Mouse (Mus musculus) liver, adult 2 months (tissue): ENCODE data around the gene Dhrs11. TPM values are rescaled to one million over a fixed set of nuclear protein-coding genes. Genes with fewer than 3 reads are reported as not detected.

Source experiments
- DNase-seq: peaks from one replicate; pipeline ENCODE4 v3.0.0-alpha.2; 2011; ENCODE audit warnings: low read depth, low spot score; ENCODE audit errors: extremely low read depth
- H3K27ac ChIP-seq: fragments of 200-500 bp; replicated peaks from 2 replicates; pipeline ENCODE4 v1.5.1; 2012; ENCODE audit warnings: low read depth, mild to moderate bottlenecking, control low read depth, inconsistent platforms, low read length; ENCODE audit not compliant: insufficient read depth
- H3K27me3 ChIP-seq: fragments of 200-500 bp; 2 replicates; pipeline ENCODE4 v1.6.1; 2012; ENCODE audit warnings: mild to moderate bottlenecking, moderate library complexity, low read length, inconsistent platforms; ENCODE audit not compliant: control insufficient read depth, insufficient read depth
- H3K36me3 ChIP-seq: fragments of 200-500 bp; 2 replicates; pipeline ENCODE4 v1.6.1; 2012; ENCODE audit warnings: low read length, inconsistent platforms; ENCODE audit not compliant: control insufficient read depth, insufficient read depth
- H3K4me1 ChIP-seq: fragments of 200-500 bp; 2 replicates; pipeline ENCODE4 v1.6.1; 2011; ENCODE audit warnings: low read length; ENCODE audit not compliant: control insufficient read depth, insufficient read depth
- H3K4me3 ChIP-seq: fragments of 200-500 bp; 2 replicates; pipeline ENCODE4 v1.5.1; 2011; ENCODE audit warnings: low read depth, mild to moderate bottlenecking, control low read depth, low read length, moderate library complexity; ENCODE audit not compliant: insufficient read depth
- H3K79me2 ChIP-seq: fragments of 200-500 bp; 2 replicates; pipeline ENCODE4 v1.6.1; 2012; ENCODE audit warnings: inconsistent platforms, mild to moderate bottlenecking, low read length, moderate library complexity; ENCODE audit not compliant: control insufficient read depth, insufficient read depth
- H3K9ac ChIP-seq: fragments of 200-500 bp; 2 replicates; pipeline ENCODE4 v1.6.1; 2012; ENCODE audit warnings: low read depth, mild to moderate bottlenecking, control low read depth, inconsistent platforms, low read length
- CTCF ChIP-seq: fragments of 200-500 bp; IDR thresholded peaks from 2 replicates; pipeline ENCODE4 v1.5.1; 2011; ENCODE audit warnings: low read depth, low read length, control low read depth
- POLR2A ChIP-seq: fragments of 200-500 bp; IDR thresholded peaks from 2 replicates; pipeline ENCODE4 v1.6.1; 2011; ENCODE audit warnings: low read length, control low read depth; ENCODE audit not compliant: insufficient read depth; ENCODE audit errors: extremely low read depth
- WGBS: fragments of 180-500 bp; shearing (Covaris S2); methylation state at CpG from one replicate; pipeline ENCODE4 v1.1.7; 2018; 5-methylcytosine and 5-hydroxymethylcytosine counted together
- polyA plus RNA-seq: library from polyadenylated mRNA; depleted of rRNA; stranded (reverse); fragments of >200 nt; gene quantifications from 2 replicates; pipeline ENCODE4 v1.2.3, GENCODE M21; 2012
- total RNA-seq: library from RNA; depleted of rRNA; stranded (reverse); fragments of >200 nt; gene quantifications from 2 replicates; pipeline ENCODE4 v1.2.3, GENCODE M21; 2014

Gene Dhrs11
- total and polyA plus RNA-seq, 2 experiments = 14.8 to 68.3 TPM

DNA sequence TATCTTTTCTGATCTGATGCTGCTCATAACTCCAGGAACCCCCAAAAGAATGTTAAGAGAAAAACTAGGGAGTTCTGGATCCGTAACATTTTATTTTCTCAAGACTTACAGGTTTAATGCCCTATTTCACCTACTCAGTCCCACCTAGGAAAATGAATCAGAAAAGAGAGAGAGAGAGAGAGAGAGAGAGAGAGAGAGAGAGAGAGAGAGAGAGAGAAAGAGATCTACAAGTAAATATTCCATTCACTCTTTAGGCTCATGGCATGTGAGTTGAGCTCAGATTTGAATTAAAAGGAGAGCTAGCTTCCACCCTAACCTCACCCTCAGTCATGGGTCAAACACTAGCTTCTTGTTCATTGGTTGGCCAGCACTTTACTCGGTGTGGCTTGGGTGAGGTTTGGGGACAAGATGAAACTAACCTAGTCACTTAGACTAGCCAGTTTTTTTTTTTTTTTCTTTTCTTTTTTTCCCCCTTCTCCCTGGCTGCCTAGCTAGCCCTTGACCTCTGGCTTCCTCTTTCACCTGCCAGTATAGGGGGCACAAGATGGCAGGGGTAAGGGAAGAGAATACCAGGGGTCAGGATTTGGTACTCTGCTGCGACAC is 792 bp downstream of the Dhrs11 start:
- H3K9ac ChIP-seq = peak overlapping the region; percentile 92
- peak; percentile 82 for DNase-seq
- 39% methylated on average over 3 of the region's 3 CpGs for WGBS
- H3K27me3 ChIP-seq = no peaks in the 10 kb centered on the region
- H3K27ac ChIP-seq = peak overlapping the region; percentile 91
- peak overlapping the region; percentile 88 for H3K4me3 ChIP-seq
- H3K4me1 ChIP-seq = peaks cover 18% of the 10 kb centered on the region
- peaks cover 3% of the 10 kb centered on the region; the same call in 1 of the 2 replicates for H3K79me2 ChIP-seq
- TF ChIP-seq POLR2A (no peak), CTCF (no peak)
- H3K36me3 ChIP-seq = peaks cover 21% of the 10 kb centered on the region

GRCm38 (mm10) chr11:84827492-84827891 is 1.3 kb downstream of the Dhrs11 start:
- no peaks in the 10 kb centered on the region for H3K27me3 ChIP-seq
- TF ChIP-seq CTCF (no peak), POLR2A (no peak)
- peaks cover 16% of the 10 kb centered on the region for H3K36me3 ChIP-seq
- H3K9ac ChIP-seq = peak overlapping the region; percentile 33; the same call in 1 of the 2 replicates
- peak; percentile 35 for DNase-seq
- peak overlapping the region; percentile 29; the same call in 1 of the 2 replicates for H3K27ac ChIP-seq
- peaks cover 3% of the 10 kb centered on the region; the same call in 1 of the 2 replicates for H3K79me2 ChIP-seq
- peaks cover 18% of the 10 kb centered on the region for H3K4me1 ChIP-seq
- no peak overlapping the region for H3K4me3 ChIP-seq

DNA sequence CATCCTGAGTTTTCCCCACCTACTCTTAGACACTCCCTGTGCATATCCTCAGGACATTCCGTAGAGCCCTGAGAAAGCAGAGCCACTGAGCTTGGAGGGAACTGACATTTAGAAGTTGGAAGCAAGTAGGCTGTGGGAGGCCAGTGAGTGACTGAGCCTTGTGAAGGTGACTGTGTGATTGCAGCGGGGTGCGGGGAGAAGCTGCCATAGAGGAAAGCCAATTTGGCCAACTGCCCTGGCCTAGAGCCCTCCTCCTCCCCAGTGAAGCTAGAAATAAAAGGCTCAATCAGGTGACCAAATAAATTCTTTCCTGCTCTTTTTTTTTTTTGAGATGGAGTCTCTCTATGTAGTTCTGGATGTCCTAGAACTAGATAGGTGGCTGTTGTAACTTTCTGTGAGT is 2.6 kb downstream of the Dhrs11 start:
- 22% methylated on average over 3 of the region's 3 CpGs for WGBS
- no peak overlapping the region for H3K9ac ChIP-seq
- no peak overlapping the region for H3K27ac ChIP-seq
- peaks cover 18% of the 10 kb centered on the region for H3K4me1 ChIP-seq
- H3K27me3 ChIP-seq = no peaks in the 10 kb centered on the region
- peaks cover 3% of the 10 kb centered on the region; the same call in 1 of the 2 replicates for H3K79me2 ChIP-seq
- peaks cover 4% of the 10 kb centered on the region; the same call in 1 of the 2 replicates for H3K36me3 ChIP-seq
- TF ChIP-seq CTCF (no peak), POLR2A (no peak)
- H3K4me3 ChIP-seq = no peak overlapping the region
- DNase-seq = peak; percentile 86

DNA sequence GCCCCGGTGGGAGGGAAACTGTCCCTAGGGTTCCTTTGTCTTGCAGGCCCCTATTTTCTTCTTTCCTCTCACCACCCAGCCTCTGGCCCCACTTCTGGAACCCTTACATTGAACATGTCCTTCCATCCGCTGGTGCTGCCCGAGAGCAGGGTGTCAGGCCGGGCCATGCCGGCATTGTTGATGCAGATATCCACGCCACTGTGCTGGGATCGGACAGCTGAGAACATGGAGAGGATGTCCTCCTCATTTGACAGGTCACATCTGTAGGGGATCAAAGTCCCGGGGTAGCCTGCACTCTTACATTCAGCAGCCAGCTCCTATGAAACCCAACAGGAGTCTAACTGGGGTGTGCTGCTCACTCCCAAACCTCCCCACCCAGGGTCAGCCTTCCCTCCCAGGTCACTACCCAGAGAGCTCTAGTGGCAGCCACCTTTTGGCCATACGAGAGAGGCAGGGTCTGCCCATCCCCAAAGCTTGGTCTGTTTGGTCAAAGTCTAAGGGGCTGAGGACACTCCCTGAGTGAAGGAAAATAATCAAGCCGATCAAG is 3.5 kb downstream of the Dhrs11 start:
- Histone ChIP-seq H3K4me1 (peaks cover 18% of the 10 kb centered on the region), H3K4me3 (no peak overlapping the region), H3K27ac (no peak overlapping the region), H3K27me3 (no peaks in the 10 kb centered on the region), H3K9ac (no peak overlapping the region), H3K36me3 (peaks cover 3% of the 10 kb centered on the region; the same call in 1 of the 2 replicates), H3K79me2 (peaks cover 3% of the 10 kb centered on the region; the same call in 1 of the 2 replicates)
- TF ChIP-seq POLR2A (no peak), CTCF (no peak)
- no peak for DNase-seq
- 93% methylated on average over 10 of the region's 10 CpGs for WGBS

GRCm38 (mm10) chr11:84823484-84823897 is 5.3 kb downstream of the Dhrs11 start:
- Histone ChIP-seq H3K79me2 (peaks cover 3% of the 10 kb centered on the region; the same call in 1 of the 2 replicates), H3K27ac (no peak overlapping the region), H3K9ac (no peak overlapping the region), H3K4me3 (no peak overlapping the region), H3K27me3 (no peaks in the 10 kb centered on the region), H3K36me3 (peaks cover 3% of the 10 kb centered on the region; the same call in 1 of the 2 replicates), H3K4me1 (peaks cover 18% of the 10 kb centered on the region)
- DNase-seq = no peak
- WGBS = 70% methylated on average over 10 of the region's 10 CpGs
- TF ChIP-seq CTCF (no peak), POLR2A (no peak)

GRCm38 (mm10) chr11:84822487-84822886 is 6.3 kb downstream of the Dhrs11 start:
- H3K9ac ChIP-seq = no peak overlapping the region
- H3K4me1 ChIP-seq = peaks cover 15% of the 10 kb centered on the region
- TF ChIP-seq CTCF = no peak
- 95% methylated on average over 5 of the region's 5 CpGs for WGBS
- H3K79me2 ChIP-seq = peaks cover 3% of the 10 kb centered on the region; the same call in 1 of the 2 replicates
- H3K27ac ChIP-seq = no peak overlapping the region
- no peak overlapping the region for H3K4me3 ChIP-seq
- no peaks in the 10 kb centered on the region for H3K27me3 ChIP-seq
- H3K36me3 ChIP-seq = peaks cover 3% of the 10 kb centered on the region; the same call in 1 of the 2 replicates
- DNase-seq = no peak
